In the genomic region with DNA sequence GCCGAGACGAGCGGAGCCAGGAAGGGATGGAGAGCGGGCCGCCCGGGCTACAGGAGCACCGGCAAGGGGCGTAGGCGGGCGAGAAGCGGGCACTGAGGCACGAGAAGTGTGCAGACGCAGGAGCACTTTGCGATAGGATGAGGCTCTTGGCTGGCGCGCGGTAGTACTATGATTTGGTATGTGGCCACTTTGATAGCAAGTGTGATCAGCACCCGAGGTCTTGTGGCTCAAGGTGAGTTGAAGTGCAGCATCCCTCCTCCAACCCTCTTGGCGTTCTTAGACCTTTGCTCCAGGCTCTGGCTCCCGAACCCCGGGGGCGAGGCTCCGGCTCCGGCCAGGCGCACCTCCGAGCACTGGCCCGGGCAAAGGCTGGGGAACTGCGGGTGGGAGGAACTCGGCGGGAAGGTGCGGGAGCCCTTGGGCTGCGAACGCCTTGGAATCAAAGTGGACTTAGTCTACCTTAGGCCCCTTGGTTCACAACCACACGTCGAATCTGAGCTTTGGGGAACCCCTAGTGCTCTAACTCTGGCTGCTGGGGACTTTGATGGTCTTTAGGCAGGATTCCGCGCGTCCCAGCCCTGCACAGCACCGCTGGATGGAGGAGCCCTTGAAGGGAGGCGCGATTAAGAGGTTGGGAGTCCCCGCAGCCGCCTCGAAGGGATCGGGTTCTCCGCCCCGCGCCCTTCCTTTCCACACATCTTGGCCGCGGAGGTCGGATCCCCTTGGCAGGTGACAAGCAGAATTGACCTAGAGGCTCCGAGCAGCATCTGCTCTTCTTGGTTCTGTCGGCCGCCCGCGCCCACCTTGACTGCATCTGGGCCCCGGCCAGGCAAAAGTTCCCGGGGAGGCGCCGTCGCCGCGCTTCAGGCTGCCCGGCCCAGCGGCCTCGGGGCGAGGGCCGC, we compare ENCODE assay signal across 8 mouse cellular contexts. TPM values are rescaled to one million over a fixed set of nuclear protein-coding genes. Genes with fewer than 3 reads are reported as not detected.
DNase-seq lines count a peak whose midpoint lies in the region; ATAC-seq and TF ChIP-seq lines count a peak whose summit lies in the region.

No protein-coding gene starts in this region.

- peak; percentile 42 to 65 for DNase-seq in cerebellum, adult 18-20 months
- no peak for DNase-seq in cerebellum, postnatal 4 days (ENCODE audit: low spot score in 2 of 2)
- peak; percentile 38 for DNase-seq in embryo, embryonic 9.5 days (ENCODE audit: extremely low spot score)
- DNase-seq in left cerebral cortex, postnatal 14 days (ENCODE audit: low spot score in 2 of 2), result no peak
- no peak for DNase-seq in right cerebral cortex, postnatal 36 days (ENCODE audit: low spot score in 2 of 2)

- no peaks in the 10 kb centered on the region for H3K9me3 ChIP-seq in E14TG2a.4 (ENCODE audit: low read length)
- no peaks in the 10 kb centered on the region for H3K9me3 ChIP-seq in hindbrain, embryonic 15.5 days
- no peaks in the 10 kb centered on the region for H3K9me3 ChIP-seq in midbrain, embryonic 12.5 days

- H3K4me2 ChIP-seq in hindbrain, embryonic 15.5 days, result peak overlapping the region; percentile 80
- peak overlapping the region; percentile 94 for H3K4me2 ChIP-seq in midbrain, embryonic 12.5 days (replicated peaks)

- TF ChIP-seq CTCF in E14TG2a.4 (conservative IDR thresholded peaks at IDR 0.05; ENCODE audit: low read length), result no peak

- ATAC-seq in hindbrain, embryonic 15.5 days (ENCODE audit: low FRiP score, low read depth), result no peak; the same call in 1 of the 2 replicates
- ATAC-seq in midbrain, embryonic 12.5 days (ENCODE audit: low FRiP score, low read depth), result peak; percentile 34

- H3K27me3 ChIP-seq in E14TG2a.4 (ENCODE audit: insufficient read depth, low read length), result no peaks in the 10 kb centered on the region
- H3K27me3 ChIP-seq in hindbrain, embryonic 15.5 days, result no peaks in the 10 kb centered on the region
- peaks cover 32% of the 10 kb centered on the region for H3K27me3 ChIP-seq in midbrain, embryonic 12.5 days

- under 1% methylated on average over 68 of the region's 68 CpGs for WGBS in hindbrain, embryonic 15.5 days
- WGBS in midbrain, embryonic 12.5 days, result under 1% methylated on average over 67 of the region's 68 CpGs

- H3K4me1 ChIP-seq in E14TG2a.4 (replicated peaks; ENCODE audit: low read depth, low read length), result peaks cover 70% of the 10 kb centered on the region
- peaks cover 63% of the 10 kb centered on the region for H3K4me1 ChIP-seq in hindbrain, embryonic 15.5 days (replicated peaks)
- H3K4me1 ChIP-seq in midbrain, embryonic 12.5 days, result peaks cover 49% of the 10 kb centered on the region

- H3K36me3 ChIP-seq in E14TG2a.4 (ENCODE audit: insufficient read depth, low read length), result peaks cover 9% of the 10 kb centered on the region
- H3K36me3 ChIP-seq in hindbrain, embryonic 15.5 days, result no peaks in the 10 kb centered on the region
- H3K36me3 ChIP-seq in midbrain, embryonic 12.5 days, result no peaks in the 10 kb centered on the region

- H3K4me3 ChIP-seq in E14TG2a.4 (replicated peaks; ENCODE audit: low read length), result peak overlapping the region; percentile 94
- H3K4me3 ChIP-seq in hindbrain, embryonic 15.5 days, result peak overlapping the region; percentile 82
- peak overlapping the region; percentile 80 for H3K4me3 ChIP-seq in midbrain, embryonic 12.5 days

- peak overlapping the region; percentile 91 for H3K27ac ChIP-seq in hindbrain, embryonic 15.5 days (replicated peaks)
- H3K27ac ChIP-seq in midbrain, embryonic 12.5 days (replicated peaks), result peak overlapping the region; percentile 69

- peak overlapping the region; percentile 71 for H3K9ac ChIP-seq in hindbrain, embryonic 15.5 days
- H3K9ac ChIP-seq in midbrain, embryonic 12.5 days (replicated peaks), result peak overlapping the region; percentile 71

- intact Hi-C loops in left cerebral cortex, postnatal 14 days (cut with DNase I), result loop anchor here (5.0 kb wide), 1 partner anchor 107 kb away; no protein-coding TSS in a partner anchor

RNA-seq across cellular contexts. Expression of a gene that starts 0.5 kb away (rescaled TPM):
- 23.2 and 25.4 TPM in 2 replicates for polyA plus RNA-seq in hindbrain, embryonic 15.5 days (2015; fragmentation: Nextera tagmentation; extraction: Ambion mirVana)
- 8.1 and 8.8 TPM in 2 replicates for polyA plus RNA-seq in midbrain, embryonic 12.5 days (2016; fragmentation: Nextera tagmentation; extraction: Ambion mirVana)
- 10 to 100 TPM; 74.3 to 75.7 TPM for total RNA-seq in left cerebral cortex, postnatal 14 days (2021)

Comparison
In these comparisons a context has a peak if more than half of its experiments do, and no peak if none do; other contexts are left out.
1. DNase-seq: peak in cerebellum, adult 18-20 months (2 of 2) and embryo, embryonic 9.5 days (single experiment); none in cerebellum, postnatal 4 days (0 of 2), left cerebral cortex, postnatal 14 days (0 of 2) and right cerebral cortex, postnatal 36 days (0 of 2).
2. Peak in every context shown above with its lines, with median percentiles within 50 percentile points of each other: H3K4me3 ChIP-seq.